Mouse (Mus musculus) frontal cortex, adult 2 months (tissue): Measurements from ENCODE around the gene Ptbp1. TPM values are rescaled to one million over a fixed set of nuclear protein-coding genes. Genes with fewer than 3 reads are reported as not detected.
"Not testable (repeated sequence)": the region's sequence is repeated elsewhere in the genome, so short reads cannot be mapped to it uniquely, and the experiment has no call there.

Experiments used
- DNase-seq, 2 experiments: peaks; one replicate each; pipeline ENCODE4 v3.0.0; 2022; ENCODE audit warnings: low spot score in 1 of 2; ENCODE audit errors: extremely low spot score in 1 of 2
- polyA plus RNA-seq: library from polyadenylated mRNA; depleted of rRNA; stranded (reverse); fragments of >200 nt; gene quantifications from 2 replicates; pipeline ENCODE4 v1.2.3, GENCODE M21; 2012

The Ptbp1 gene
- polyA plus RNA-seq, 1 experiment, result 71.5 TPM

DNA sequence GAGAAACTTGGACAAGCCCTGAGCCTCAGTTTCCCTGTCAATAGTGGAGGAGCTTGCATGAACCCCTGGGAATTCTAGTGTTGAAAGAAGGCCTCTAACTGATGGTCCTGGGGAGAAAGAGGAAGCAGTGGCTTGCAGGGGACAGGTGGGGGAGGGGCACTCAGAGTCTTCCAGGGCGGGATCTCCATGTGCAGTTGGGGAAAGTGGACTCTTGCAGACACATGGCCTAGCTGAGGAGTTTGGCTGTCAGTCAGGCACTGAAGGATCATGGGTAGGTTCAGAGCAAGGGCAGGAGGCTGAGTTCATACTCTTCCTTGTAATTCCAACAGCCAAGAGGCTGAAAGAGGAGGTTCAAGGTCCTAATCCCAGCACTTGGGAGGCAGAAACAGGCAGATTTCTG is 22.9 kb downstream of the Ptbp1 start:
- DNase-seq, result no peak

DNA sequence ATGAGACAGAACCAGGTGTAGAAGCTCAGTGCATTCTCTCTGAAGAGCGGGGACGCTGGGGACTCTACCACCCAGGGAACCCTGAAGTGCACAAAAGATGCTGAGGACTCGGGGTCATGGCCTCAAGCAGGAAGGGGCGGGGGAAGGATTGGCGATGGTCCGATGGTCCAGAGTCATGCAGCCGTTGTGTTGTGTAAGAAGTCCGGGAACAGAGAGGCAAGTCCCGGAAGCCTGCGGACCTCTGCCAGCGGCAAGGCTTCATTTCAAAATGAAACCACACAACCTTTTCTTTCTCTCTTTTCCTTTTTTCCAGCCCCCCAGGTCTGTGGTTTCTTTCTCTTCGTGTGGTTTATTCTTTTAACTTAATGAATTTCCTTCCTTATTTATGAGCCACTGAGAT is 23.5 kb downstream of the Ptbp1 start:
- no peak for DNase-seq

DNA sequence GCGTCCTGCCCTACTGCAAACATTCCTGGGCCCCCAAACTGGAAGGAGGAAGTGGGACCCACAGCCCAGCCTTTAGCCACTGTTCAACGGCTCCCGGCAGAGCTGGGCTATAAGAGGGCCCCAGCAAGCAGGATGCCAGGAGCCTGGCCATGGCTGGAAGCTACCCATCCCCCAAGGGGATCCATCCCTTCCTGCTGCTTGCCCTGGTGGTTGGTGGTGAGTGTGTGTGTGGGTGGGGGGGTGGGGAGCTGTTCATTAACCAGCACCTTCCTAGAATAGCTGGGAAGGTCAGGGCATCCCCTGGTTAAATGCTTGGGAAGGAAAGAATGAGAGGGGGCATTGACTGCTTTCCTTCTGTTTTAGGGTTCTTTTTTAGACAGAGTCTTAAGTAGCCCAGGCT is 25.3 kb downstream of the Ptbp1 start:
- no peak for DNase-seq

DNA sequence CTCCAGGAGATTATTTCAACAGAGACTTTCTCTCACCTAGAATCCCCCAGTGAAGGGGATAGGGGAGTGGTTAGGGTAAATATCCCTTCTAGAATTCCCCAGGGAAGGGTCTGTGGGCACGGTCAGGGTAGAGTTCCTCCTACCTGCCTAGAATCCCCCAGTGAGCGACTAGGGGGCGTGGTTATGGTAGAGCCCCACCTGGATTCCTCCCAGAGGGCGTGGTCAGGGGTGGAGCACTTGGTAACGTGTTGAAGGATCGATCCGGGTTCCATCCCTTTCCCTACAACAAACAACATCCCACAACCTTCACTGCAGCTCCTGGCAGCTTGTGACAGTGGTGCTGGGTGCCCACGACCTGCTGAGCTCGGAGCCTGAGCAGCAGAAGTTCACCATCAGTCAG is 26.5 kb downstream of the Ptbp1 start:
- no peak for DNase-seq

GRCm38 (mm10) chr10:79881981-79882380 is 27.8 kb downstream of the Ptbp1 start:
- DNase-seq, result no peak

GRCm38 (mm10) chr10:79883297-79884084 is 29.3 kb downstream of the Ptbp1 start:
- peak; percentile 50 to 90 for DNase-seq

DNA sequence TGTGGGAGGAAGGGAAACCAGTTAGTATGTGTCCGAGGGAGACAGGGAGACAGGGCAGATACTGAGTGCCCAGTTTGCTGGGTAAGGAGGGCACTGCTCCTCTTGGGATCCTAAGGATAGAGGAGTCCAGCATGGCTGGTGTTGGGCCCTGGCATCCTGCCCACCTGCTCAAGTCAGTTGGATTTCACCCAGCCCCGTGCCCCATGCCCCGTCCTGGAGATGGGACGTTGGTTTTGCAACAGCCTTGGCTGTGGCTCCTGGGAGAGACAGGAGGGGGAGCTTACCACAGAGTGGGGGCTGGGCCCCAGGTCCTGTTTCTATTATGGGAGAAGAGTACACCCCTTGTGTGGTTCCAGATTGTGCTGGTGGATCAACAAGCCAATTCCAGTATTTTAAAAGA is 30.2 kb downstream of the Ptbp1 start:
- DNase-seq, result no peak

- not testable (repeated sequence) for DNase-seq
These were observed 30.7 kb downstream of the Ptbp1 start for GRCm38 (mm10) chr10:79884938-79885337.

DNA sequence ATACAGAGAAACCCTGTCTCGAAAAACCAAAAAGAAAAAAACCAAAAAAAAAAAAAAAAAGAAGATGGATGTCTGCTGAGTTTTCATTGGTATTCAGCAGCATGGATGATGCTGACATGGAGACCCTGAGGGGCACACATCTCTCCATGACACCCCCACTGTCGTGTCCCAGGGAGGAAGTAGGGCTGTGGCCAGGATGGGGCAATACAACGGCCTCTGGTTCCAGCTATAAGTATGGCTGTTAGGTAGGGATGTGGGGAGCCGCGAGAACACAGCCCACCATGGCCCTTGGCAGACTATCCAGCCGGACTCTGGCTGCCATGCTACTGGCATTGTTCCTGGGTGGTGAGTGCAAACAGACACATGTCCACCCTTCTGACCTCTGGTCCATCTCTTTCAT is 31.8 kb downstream of the Ptbp1 start, which contains the start of gene Elane:
Elane (plus strand) TSS at position 194 of the 400 bp plus-strand sequence.
- no peak for DNase-seq

GRCm38 (mm10) chr10:79886611-79887010 is 32.4 kb downstream of the Ptbp1 start:
- DNase-seq, result no peak

DNA sequence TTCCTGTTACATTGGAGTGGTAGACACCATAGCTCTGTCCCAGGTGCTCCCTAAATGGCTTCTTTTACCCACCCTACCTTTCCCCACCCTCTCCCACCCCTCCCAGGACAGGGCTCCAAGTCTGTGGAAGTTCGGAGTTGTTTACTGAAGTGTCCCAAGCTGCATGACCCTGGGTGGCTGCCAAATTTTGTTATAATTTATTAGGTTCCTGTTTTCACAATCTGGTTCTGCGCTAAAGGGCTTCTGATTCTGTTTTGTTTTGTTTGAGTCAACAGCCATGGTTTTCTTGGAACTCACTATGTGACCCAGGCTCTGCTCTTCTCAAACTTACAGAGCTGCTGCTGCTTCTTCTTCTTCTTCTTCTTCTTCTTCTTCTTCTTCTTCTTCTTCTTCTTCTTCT is 35.2 kb downstream of the Ptbp1 start:
- no peak for DNase-seq

DNA sequence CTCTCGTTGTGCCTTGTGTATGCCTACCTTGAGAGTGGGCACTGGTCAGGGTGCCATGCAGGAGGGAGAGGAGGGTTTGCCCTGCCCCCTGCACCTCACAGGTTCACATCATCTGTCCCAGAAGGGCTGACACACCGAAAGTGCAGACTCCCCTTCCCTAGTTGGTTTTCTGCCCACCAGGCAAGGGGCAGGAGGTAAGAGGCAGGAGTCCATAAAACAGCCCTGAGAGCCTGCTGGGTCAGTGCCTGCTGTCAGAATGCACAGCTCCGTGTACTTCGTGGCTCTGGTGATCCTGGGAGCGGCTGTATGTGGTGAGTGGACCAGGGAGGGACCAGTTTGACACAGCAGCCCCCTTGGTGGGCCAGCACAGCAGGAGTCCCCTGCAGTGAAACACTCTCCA is 36.4 kb downstream of the Ptbp1 start, which contains the start of gene Cfd:
Cfd (plus strand) TSS at position 184 of the 400 bp plus-strand sequence.
- no peak for DNase-seq

DNA sequence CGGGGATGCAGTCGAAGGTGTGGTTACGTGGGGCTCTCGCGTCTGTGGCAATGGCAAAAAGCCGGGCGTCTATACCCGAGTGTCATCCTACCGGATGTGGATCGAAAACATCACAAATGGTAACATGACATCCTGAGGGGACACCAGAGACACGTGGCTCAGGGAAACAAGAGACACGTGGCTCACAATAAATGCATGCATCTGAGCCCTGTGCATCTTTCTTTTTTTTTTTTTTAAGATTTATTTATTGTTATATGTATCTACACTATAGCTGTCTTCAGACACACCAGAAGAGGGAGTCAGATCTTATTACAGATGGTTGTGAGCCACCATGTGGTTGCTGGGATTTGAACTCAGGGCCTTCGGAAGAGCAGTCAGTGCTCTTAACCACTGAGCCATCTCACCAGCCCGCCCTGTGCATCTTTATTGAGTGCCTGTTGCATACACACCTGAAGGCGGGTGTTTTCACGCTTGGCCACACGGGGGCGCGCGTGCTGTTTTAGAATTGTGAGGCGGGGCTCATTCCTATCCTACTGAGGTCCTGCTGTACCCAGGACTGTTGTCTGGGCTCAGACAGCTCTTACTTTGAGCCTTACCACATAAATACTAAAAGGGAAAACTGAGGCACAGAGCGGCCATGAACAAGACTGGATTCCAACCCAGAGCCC is 38.4 kb downstream of the Ptbp1 start:
- peak in 1 of 2 experiments; percentile 89 for DNase-seq

DNA sequence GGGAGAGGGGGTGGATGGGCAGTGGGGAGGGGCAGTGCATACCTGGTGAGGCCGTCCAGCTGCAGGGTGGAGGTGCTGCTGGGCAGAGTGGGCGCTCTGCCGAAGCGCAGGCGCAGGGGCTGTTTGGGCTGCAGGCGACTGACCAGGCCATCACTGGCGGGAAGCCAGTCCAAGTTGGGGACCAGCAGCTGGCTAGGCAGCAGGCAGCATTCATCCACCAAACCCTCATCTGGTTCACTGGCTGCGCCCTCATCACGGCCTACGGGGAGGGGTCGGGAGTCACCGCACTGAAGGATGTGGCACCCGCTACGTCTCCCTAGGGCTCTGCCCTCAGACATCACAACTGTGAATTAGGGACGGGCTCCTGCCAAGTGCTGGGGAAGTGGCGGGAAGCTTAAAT is 42.1 kb downstream of the Ptbp1 start:
- no peak for DNase-seq

DNA sequence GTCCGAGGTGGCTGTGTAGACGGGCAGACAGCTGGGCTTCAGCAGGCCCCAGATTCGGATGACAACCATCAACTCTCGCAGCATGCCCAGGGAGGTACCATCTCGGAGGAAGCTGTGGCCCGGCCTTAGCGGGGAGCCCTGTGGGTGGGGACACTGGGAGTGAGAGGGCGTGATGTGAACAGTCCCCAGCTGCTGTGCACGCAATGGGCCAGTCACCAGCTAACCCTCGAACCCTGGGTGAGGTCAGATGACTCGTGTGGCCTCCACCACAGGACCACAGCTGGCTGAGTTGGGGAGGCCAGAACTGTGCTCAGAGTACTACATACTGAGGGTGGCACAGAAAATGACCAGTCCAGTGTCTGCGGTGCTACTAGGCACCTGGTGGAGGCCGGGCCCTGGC is 42.6 kb downstream of the Ptbp1 start:
- DNase-seq, result no peak

GRCm38 (mm10) chr10:79897316-79898245 is 43.4 kb downstream of the Ptbp1 start:
- no peak for DNase-seq

DNA sequence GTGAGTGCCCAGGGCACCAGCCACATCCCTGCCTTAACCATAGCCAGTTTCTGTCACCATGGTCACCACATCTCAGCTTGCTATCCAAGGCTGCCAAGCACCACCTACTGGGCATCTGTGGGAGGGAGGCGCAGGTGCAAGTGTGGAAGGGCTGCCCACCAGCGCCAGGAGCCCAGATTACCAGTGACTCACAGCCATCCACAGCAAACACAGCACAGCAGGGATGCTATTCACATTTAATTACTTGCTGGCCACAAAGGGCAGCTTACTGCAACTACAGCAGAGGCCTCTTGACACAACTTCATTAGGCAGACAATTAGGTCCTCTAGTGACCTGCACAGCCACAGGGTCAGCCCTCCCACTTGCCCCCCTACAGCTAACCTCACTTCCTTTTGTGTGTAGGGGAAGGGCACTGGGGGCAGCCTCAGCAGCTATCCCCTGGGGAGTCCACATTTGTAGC is 46.8 kb downstream of the Ptbp1 start:
- DNase-seq, result peak; percentile 87 to 89

DNA sequence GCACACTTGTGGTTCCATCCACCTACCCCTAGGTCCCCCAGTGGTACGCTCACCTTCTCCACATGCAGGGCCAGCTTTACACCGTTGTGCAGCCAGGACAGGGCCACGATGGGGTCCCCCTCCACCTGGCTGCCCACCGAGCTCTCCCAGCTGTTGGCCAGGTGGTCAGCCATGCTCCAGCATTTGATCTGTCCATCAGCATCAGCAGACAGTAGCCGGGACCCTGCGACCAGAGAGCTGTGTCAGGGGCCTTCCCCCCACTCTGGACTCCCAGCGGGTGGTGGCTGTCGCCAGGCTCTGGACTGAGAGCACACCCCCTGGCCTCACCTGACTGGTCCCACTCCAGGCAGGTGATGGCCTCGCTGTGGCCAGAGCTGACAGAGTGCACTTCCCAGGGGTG is 52.5 kb downstream of the Ptbp1 start:
- no peak for DNase-seq

GRCm38 (mm10) chr10:79907415-79907814 is 53.2 kb downstream of the Ptbp1 start:
- DNase-seq, result no peak

DNA sequence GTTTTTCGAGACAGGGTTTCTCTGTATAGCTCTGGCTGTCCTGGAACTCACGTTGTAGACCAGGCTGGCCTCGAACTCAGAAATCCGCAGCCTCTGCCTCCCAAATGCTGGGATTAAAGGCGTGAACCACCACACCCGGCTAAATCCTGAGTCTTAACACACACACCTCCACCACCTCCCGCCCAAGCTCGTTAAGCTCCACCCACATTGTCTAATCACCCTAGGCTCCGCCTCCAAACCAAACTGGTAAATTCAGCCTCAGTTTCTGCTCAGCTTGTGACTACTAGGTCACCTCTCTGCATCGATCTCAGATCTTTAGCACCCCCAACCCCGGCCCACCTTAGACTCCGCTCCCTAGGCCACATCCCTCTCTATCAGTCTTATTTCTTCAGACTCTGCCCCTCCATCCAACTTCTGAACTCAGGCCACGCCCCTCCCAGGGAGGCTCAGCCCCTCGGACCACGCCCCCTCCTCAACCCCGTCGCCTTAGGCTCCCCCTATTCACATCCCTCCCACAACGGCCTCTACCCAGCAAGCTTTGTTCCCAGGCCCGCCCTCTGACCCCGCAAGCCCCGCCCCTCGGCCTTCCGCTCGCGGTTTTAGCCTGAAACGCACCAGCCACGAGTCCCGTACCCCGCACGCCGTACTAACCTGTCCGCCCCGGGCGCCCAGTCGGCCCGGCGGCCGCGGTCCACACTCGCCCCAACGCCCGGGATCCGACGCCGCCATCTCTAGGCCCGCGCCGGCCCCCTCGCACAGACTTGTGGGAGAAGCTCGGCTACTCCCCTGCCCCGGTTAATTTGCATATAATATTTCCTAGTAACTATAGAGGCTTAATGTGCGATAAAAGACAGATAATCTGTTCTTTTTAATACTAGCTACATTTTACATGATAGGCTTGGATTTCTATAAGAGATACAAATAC is 54.2 kb downstream of the Ptbp1 start, which contains the start of gene Med16:
Med16 (minus strand) TSS at position 757 of the 925 bp plus-strand sequence.
- DNase-seq, result peak; percentile 94
